Mouse (Mus musculus) stomach, embryonic 16.5 days (tissue): ENCODE measurements at regions not wholly inside any gene's neighbourhood (a gene's known extent, or its start where the extent isn't known, plus 50 kb on each side); places are given as distances from the start of the nearest gene placed in this dataset.

Source experiments
- ATAC-seq: fragments of 200-750 bp; cut with Nextera tagmentation; 2 replicates; pipeline ENCODE4 v1.8.0; 2017; ENCODE audit warnings: moderate number of reproducible peaks, moderate TSS enrichment; ENCODE audit not compliant: insufficient read depth, low FRiP score
- H3K27ac ChIP-seq: fragments of 300-500 bp; sonication (generic); 2 replicates; pipeline ENCODE4 v1.5.1; 2014; ENCODE audit warnings: low read length
- H3K27me3 ChIP-seq: fragments of 300-500 bp; sonication (generic); 2 replicates; pipeline ENCODE4 v1.6.1; 2014; ENCODE audit warnings: low read length, control low read depth, mixed read lengths; ENCODE audit not compliant: control insufficient read depth, insufficient read depth
- H3K36me3 ChIP-seq: fragments of 300-500 bp; sonication (generic); 2 replicates; pipeline ENCODE4 v1.6.1; 2014; ENCODE audit warnings: low read length; ENCODE audit not compliant: control insufficient read depth, insufficient read depth
- H3K4me1 ChIP-seq: fragments of 300-500 bp; sonication (generic); 2 replicates; pipeline ENCODE4 v1.6.1; 2014; ENCODE audit warnings: low read length, control low read depth, mixed read lengths; ENCODE audit not compliant: control insufficient read depth, insufficient read depth
- H3K4me2 ChIP-seq: fragments of 300-500 bp; sonication (generic); 2 replicates; pipeline ENCODE4 v1.6.1; 2014; ENCODE audit warnings: low read depth, low read length, mixed read lengths
- H3K4me3 ChIP-seq: fragments of 300-500 bp; sonication (generic); replicated peaks from 2 replicates; pipeline ENCODE4 v1.5.1; 2014; ENCODE audit warnings: mild to moderate bottlenecking, low read length
- H3K9ac ChIP-seq: fragments of 300-500 bp; sonication (generic); 2 replicates; pipeline ENCODE4 v1.6.1; 2014; ENCODE audit warnings: low read length
- H3K9me3 ChIP-seq: fragments of 300-500 bp; sonication (generic); replicated peaks from 2 replicates; pipeline ENCODE4 v1.6.1; 2016; ENCODE audit warnings: low read length, control low read depth; ENCODE audit not compliant: control insufficient read depth
- WGBS: fragments of 180-500 bp; shearing (Covaris S2); extraction: QIAGEN DNeasy Blood & Tissue Kit; methylation state at CpG from one replicate; pipeline ENCODE4 v1.1.7; 2014; 5-methylcytosine and 5-hydroxymethylcytosine counted together

- Histone ChIP-seq H3K4me1 (no peaks in the 10 kb centered on the region), H3K4me2 (no peak overlapping the region), H3K9ac (no peak overlapping the region), H3K27ac (no peak overlapping the region), H3K36me3 (no peaks in the 10 kb centered on the region), H3K27me3 (no peaks in the 10 kb centered on the region), H3K9me3 (no peaks in the 10 kb centered on the region), H3K4me3 (no peak overlapping the region)
- WGBS = 39% methylated on average over 7 of the region's 7 CpGs
- ATAC-seq = no peak
These were observed 486.5 kb upstream of the C030005K15Rik start for GRCm38 (mm10) chr10:98212876-98213587.

GRCm38 (mm10) chr10:98231017-98231416, 504.5 kb upstream of the C030005K15Rik start:
- Histone ChIP-seq H3K4me2 (no peak overlapping the region), H3K36me3 (no peaks in the 10 kb centered on the region), H3K27ac (no peak overlapping the region), H3K4me3 (no peak overlapping the region), H3K9ac (no peak overlapping the region), H3K9me3 (no peaks in the 10 kb centered on the region), H3K27me3 (no peaks in the 10 kb centered on the region), H3K4me1 (no peaks in the 10 kb centered on the region)
- no peak for ATAC-seq
- 89% methylated on average over 5 of the region's 5 CpGs for WGBS

GRCm38 (mm10) chr10:98231705-98232235, 505.2 kb upstream of the C030005K15Rik start:
- no peaks in the 10 kb centered on the region for H3K9me3 ChIP-seq
- WGBS = 47% methylated on average over 4 of the region's 4 CpGs

GRCm38 (mm10) chr10:98248311-98248710, 521.8 kb upstream of the C030005K15Rik start:
- H3K27me3 ChIP-seq = no peaks in the 10 kb centered on the region
- no peak for ATAC-seq
- H3K4me3 ChIP-seq = no peak overlapping the region
- no peaks in the 10 kb centered on the region for H3K36me3 ChIP-seq
- 93% methylated on average over 1 of the region's 1 CpGs for WGBS
- no peaks in the 10 kb centered on the region for H3K4me1 ChIP-seq
- no peak overlapping the region for H3K4me2 ChIP-seq
- no peaks in the 10 kb centered on the region for H3K9me3 ChIP-seq
- H3K27ac ChIP-seq = no peak overlapping the region
- no peak overlapping the region for H3K9ac ChIP-seq

More at GRCm38 (mm10) chr10:98231705-98232235, 505.2 kb upstream of the C030005K15Rik start:
- no peak for ATAC-seq
- H3K9ac ChIP-seq = no peak overlapping the region
- H3K4me1 ChIP-seq = no peaks in the 10 kb centered on the region
- no peak overlapping the region for H3K4me3 ChIP-seq
- no peaks in the 10 kb centered on the region for H3K36me3 ChIP-seq
- H3K4me2 ChIP-seq = no peak overlapping the region
- H3K27ac ChIP-seq = no peak overlapping the region
- H3K27me3 ChIP-seq = no peaks in the 10 kb centered on the region

- WGBS = 71% methylated on average over 4 of the region's 4 CpGs
- no peaks in the 10 kb centered on the region for H3K9me3 ChIP-seq
- no peak overlapping the region for H3K4me2 ChIP-seq
- no peak overlapping the region for H3K9ac ChIP-seq
- H3K4me3 ChIP-seq = no peak overlapping the region
- H3K36me3 ChIP-seq = no peaks in the 10 kb centered on the region
- no peaks in the 10 kb centered on the region for H3K4me1 ChIP-seq
- no peak for ATAC-seq
- no peak overlapping the region for H3K27ac ChIP-seq
- H3K27me3 ChIP-seq = no peaks in the 10 kb centered on the region
These were observed 531.6 kb upstream of the C030005K15Rik start for GRCm38 (mm10) chr10:98257980-98258707.

- Histone ChIP-seq H3K4me1 (no peaks in the 10 kb centered on the region), H3K9me3 (no peaks in the 10 kb centered on the region), H3K27ac (no peak overlapping the region), H3K4me3 (no peak overlapping the region), H3K36me3 (no peaks in the 10 kb centered on the region), H3K9ac (no peak overlapping the region), H3K27me3 (no peaks in the 10 kb centered on the region), H3K4me2 (no peak overlapping the region)
- WGBS = 87% methylated on average over 4 of the region's 4 CpGs
- no peak for ATAC-seq
These were observed 532.7 kb upstream of the C030005K15Rik start for GRCm38 (mm10) chr10:98259283-98259682.

- no peaks in the 10 kb centered on the region for H3K36me3 ChIP-seq
These were observed 542.0 kb upstream of the C030005K15Rik start for GRCm38 (mm10) chr10:98268511-98268910.

GRCm38 (mm10) chr10:98291617-98292016, 565.1 kb upstream of the C030005K15Rik start:
- H3K36me3 ChIP-seq = no peaks in the 10 kb centered on the region
- ATAC-seq = no peak
- no peak overlapping the region for H3K4me3 ChIP-seq
- no peaks in the 10 kb centered on the region for H3K27me3 ChIP-seq
- H3K4me1 ChIP-seq = peaks cover 8% of the 10 kb centered on the region; the same call in 1 of the 2 replicates
- no peak overlapping the region for H3K4me2 ChIP-seq
- no peak overlapping the region for H3K9ac ChIP-seq
- 50% methylated on average over 4 of the region's 4 CpGs for WGBS
- H3K9me3 ChIP-seq = no peaks in the 10 kb centered on the region
- no peak overlapping the region; the same call in 1 of the 2 replicates for H3K27ac ChIP-seq

More at GRCm38 (mm10) chr10:98268511-98268910, 542.0 kb upstream of the C030005K15Rik start:
- Histone ChIP-seq H3K4me3 (no peak overlapping the region), H3K4me1 (no peaks in the 10 kb centered on the region), H3K9ac (no peak overlapping the region), H3K9me3 (no peaks in the 10 kb centered on the region), H3K27ac (no peak overlapping the region), H3K4me2 (no peak overlapping the region), H3K27me3 (no peaks in the 10 kb centered on the region)
- no peak for ATAC-seq
- WGBS = 92% methylated on average over 3 of the region's 3 CpGs

- no peaks in the 10 kb centered on the region for H3K36me3 ChIP-seq
- H3K27me3 ChIP-seq = no peaks in the 10 kb centered on the region
- H3K9ac ChIP-seq = no peak overlapping the region
- H3K4me1 ChIP-seq = peaks cover 8% of the 10 kb centered on the region; the same call in 1 of the 2 replicates
- H3K4me3 ChIP-seq = no peak overlapping the region
- H3K9me3 ChIP-seq = no peaks in the 10 kb centered on the region
- H3K4me2 ChIP-seq = no peak overlapping the region
- no peak overlapping the region for H3K27ac ChIP-seq
- peak; percentile 69; the same call in 1 of the 2 replicates for ATAC-seq
- 18% methylated on average over 2 of the region's 2 CpGs for WGBS
These were observed 565.6 kb upstream of the C030005K15Rik start for GRCm38 (mm10) chr10:98292140-98292539.
